Mouse (Mus musculus): ENCODE results near the gene Olfr806. TPM values are rescaled to one million over a fixed set of nuclear protein-coding genes. Genes with fewer than 3 reads are reported as not detected.

Gene Olfr806
- polyA plus RNA-seq (2012; rRNA removed) (not detected in 2 replicates), polyA plus RNA-seq (2014; fragmentation: Nextera tagmentation; extraction: Ambion mirVana) (not detected in 2 replicates)

- no peak within 1 kb of the TSS for H3K9ac ChIP-seq (replicated peaks)
- H3K4me3 ChIP-seq (ENCODE audit: insufficient read depth in 1 of 2, low read depth in 2 of 2, low read length in 2 of 2) = no peak within 1 kb of the TSS
- H3K9me3 ChIP-seq (ENCODE audit: control insufficient read depth, low read length) = no peaks in the 10 kb centered on the region
- DNase-seq (ENCODE audit: low read depth in 3 of 3, low spot score in 3 of 3) (no peak), ATAC-seq (ENCODE audit: insufficient read depth) (no peak)
- no peaks in the 10 kb centered on the region for H3K4me1 ChIP-seq (replicated peaks; ENCODE audit: control insufficient read depth in 2 of 2, insufficient read depth in 2 of 2, low read length in 1 of 2)
- TF ChIP-seq CTCF (IDR thresholded peaks at IDR 0.05; ENCODE audit: low read depth) (no peak), EP300 (IDR thresholded peaks at IDR 0.05; ENCODE audit: low read depth) (no peak)
- H3K27me3 ChIP-seq (ENCODE audit: control insufficient read depth, insufficient read depth, low read length) = no peaks in the 10 kb centered on the region
- H3K36me3 ChIP-seq (replicated peaks; ENCODE audit: control insufficient read depth, insufficient read depth, low read depth) = no peaks in the 10 kb centered on the region
- no peak within 1 kb of the TSS for H3K27ac ChIP-seq
- H3K4me2 ChIP-seq (ENCODE audit: low read depth) = no peak within 1 kb of the TSS
These were observed at the start of gene Olfr806 for GRCm38 (mm10) chr10:129741821-129742220. TSS of gene Olfr806 (minus strand) at chr10:129741921.

DNA sequence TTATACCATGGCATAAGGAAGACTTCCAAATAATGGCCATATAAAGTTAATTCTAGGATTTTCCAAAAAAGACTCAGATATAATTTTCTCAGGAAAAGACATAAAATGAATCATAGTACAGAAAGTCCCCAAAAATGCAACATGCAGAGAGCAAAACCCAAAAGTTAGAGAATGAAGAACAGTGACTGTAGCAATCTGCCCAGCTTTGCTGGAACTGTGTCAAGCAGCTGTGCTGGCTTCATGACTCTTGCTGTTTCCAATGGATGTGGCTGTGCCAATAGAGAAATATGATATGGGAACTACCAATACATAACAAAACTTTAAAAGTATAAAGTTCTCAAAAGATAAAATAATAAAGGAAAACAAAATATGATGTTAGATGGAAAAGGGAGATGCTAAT, 36.4 kb upstream of the Olfr806 start:
- Histone ChIP-seq H3K9me3 (ENCODE audit: control insufficient read depth, low read length) (no peaks in the 10 kb centered on the region), H3K4me3 (ENCODE audit: insufficient read depth in 1 of 2, low read depth in 2 of 2, low read length in 2 of 2) (no peak overlapping the region), H3K4me1 (replicated peaks; ENCODE audit: control insufficient read depth in 2 of 2, insufficient read depth in 2 of 2, low read length in 1 of 2) (no peaks in the 10 kb centered on the region), H3K36me3 (replicated peaks; ENCODE audit: control insufficient read depth, insufficient read depth, low read depth) (no peaks in the 10 kb centered on the region), H3K4me2 (ENCODE audit: low read depth) (no peak overlapping the region), H3K27me3 (ENCODE audit: control insufficient read depth, insufficient read depth, low read length) (no peaks in the 10 kb centered on the region), H3K9ac (replicated peaks) (no peak overlapping the region), H3K27ac (no peak overlapping the region)
- DNase-seq (ENCODE audit: low read depth in 3 of 3, low spot score in 3 of 3) (no peak), ATAC-seq (ENCODE audit: insufficient read depth) (no peak)
- TF ChIP-seq EP300 (IDR thresholded peaks at IDR 0.05; ENCODE audit: low read depth) = no peak
- no peak for TF ChIP-seq CTCF (IDR thresholded peaks at IDR 0.05; ENCODE audit: low read depth)

GRCm38 (mm10) chr10:129774338-129774737, 32.6 kb upstream of the Olfr806 start, which contains the start of gene Olfr809:
TSS of gene Olfr809 (plus strand) at chr10:129774638.
- no peaks in the 10 kb centered on the region for H3K36me3 ChIP-seq (replicated peaks; ENCODE audit: control insufficient read depth, insufficient read depth, low read depth)
- no peak within 1 kb of the TSS for H3K27ac ChIP-seq
- no peaks in the 10 kb centered on the region for H3K4me1 ChIP-seq (replicated peaks; ENCODE audit: control insufficient read depth in 2 of 2, insufficient read depth in 2 of 2, low read length in 1 of 2)
- H3K4me3 ChIP-seq (ENCODE audit: insufficient read depth in 1 of 2, low read depth in 2 of 2, low read length in 2 of 2) = no peak within 1 kb of the TSS
- no peaks in the 10 kb centered on the region for H3K9me3 ChIP-seq (ENCODE audit: control insufficient read depth, low read length)
- no peak within 1 kb of the TSS for H3K4me2 ChIP-seq (ENCODE audit: low read depth)
- TF ChIP-seq EP300 (IDR thresholded peaks at IDR 0.05; ENCODE audit: low read depth) (no peak), CTCF (IDR thresholded peaks at IDR 0.05; ENCODE audit: low read depth) (no peak)
- ATAC-seq (ENCODE audit: insufficient read depth) (no peak), DNase-seq (ENCODE audit: low read depth in 3 of 3, low spot score in 3 of 3) (no peak)
- no peak within 1 kb of the TSS for H3K9ac ChIP-seq (replicated peaks)
- no peaks in the 10 kb centered on the region for H3K27me3 ChIP-seq (ENCODE audit: control insufficient read depth, insufficient read depth, low read length)

DNA sequence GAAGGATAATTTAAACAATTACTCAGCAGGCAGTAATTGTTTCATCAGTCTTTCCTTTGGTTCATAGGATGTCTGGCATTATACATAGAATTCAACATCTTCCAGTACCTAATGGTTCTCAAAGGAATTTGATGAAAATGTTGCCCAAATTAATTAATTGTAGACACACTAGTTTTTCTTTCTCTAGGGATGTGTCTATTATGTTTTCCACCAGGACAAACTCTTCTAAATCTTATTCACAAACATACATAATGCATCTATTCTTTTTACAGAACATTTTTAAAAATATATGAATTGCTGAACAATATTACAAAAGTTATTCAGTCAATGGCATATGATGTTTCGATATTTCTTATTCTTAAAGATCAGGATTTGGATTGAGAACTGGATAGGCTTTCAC, 23.5 kb upstream of the Olfr806 start, which contains the start of gene Olfr808:
Olfr808 (plus strand) TSS at position 301 of the 400 bp plus-strand sequence.
- no peaks in the 10 kb centered on the region for H3K27me3 ChIP-seq (ENCODE audit: control insufficient read depth, insufficient read depth, low read length)
- no peak for DNase-seq (ENCODE audit: low read depth in 3 of 3, low spot score in 3 of 3)
- ATAC-seq (ENCODE audit: insufficient read depth) = no peak
- H3K4me2 ChIP-seq (ENCODE audit: low read depth) = no peak within 1 kb of the TSS
- no peak within 1 kb of the TSS for H3K4me3 ChIP-seq (ENCODE audit: insufficient read depth in 1 of 2, low read depth in 2 of 2, low read length in 2 of 2)
- H3K36me3 ChIP-seq (replicated peaks; ENCODE audit: control insufficient read depth, insufficient read depth, low read depth) = no peaks in the 10 kb centered on the region
- H3K9ac ChIP-seq (replicated peaks) = no peak within 1 kb of the TSS
- H3K9me3 ChIP-seq (ENCODE audit: control insufficient read depth, low read length) = no peaks in the 10 kb centered on the region
- TF ChIP-seq EP300 (IDR thresholded peaks at IDR 0.05; ENCODE audit: low read depth) (no peak), CTCF (IDR thresholded peaks at IDR 0.05; ENCODE audit: low read depth) (no peak)
- no peaks in the 10 kb centered on the region for H3K4me1 ChIP-seq (replicated peaks; ENCODE audit: control insufficient read depth in 2 of 2, insufficient read depth in 2 of 2, low read length in 1 of 2)
- no peak within 1 kb of the TSS for H3K27ac ChIP-seq
- 57% methylated on average over 1 of the region's 1 CpGs for WGBS (ENCODE audit: insufficient replicate concordance)

GRCm38 (mm10) chr10:129757693-129758092, 16.0 kb upstream of the Olfr806 start, which contains the start of gene Olfr807:
TSS of gene Olfr807 (minus strand) at chr10:129757793.
- Histone ChIP-seq H3K9me3 (ENCODE audit: control insufficient read depth, low read length) (no peaks in the 10 kb centered on the region), H3K9ac (replicated peaks) (no peak within 1 kb of the TSS), H3K36me3 (replicated peaks; ENCODE audit: control insufficient read depth, insufficient read depth, low read depth) (no peaks in the 10 kb centered on the region), H3K27ac (no peak within 1 kb of the TSS), H3K4me2 (ENCODE audit: low read depth) (no peak within 1 kb of the TSS), H3K27me3 (ENCODE audit: control insufficient read depth, insufficient read depth, low read length) (no peaks in the 10 kb centered on the region), H3K4me3 (ENCODE audit: insufficient read depth in 1 of 2, low read depth in 2 of 2, low read length in 2 of 2) (no peak within 1 kb of the TSS), H3K4me1 (replicated peaks; ENCODE audit: control insufficient read depth in 2 of 2, insufficient read depth in 2 of 2, low read length in 1 of 2) (no peaks in the 10 kb centered on the region)
- no peak for ATAC-seq (ENCODE audit: insufficient read depth)
- TF ChIP-seq EP300 (IDR thresholded peaks at IDR 0.05; ENCODE audit: low read depth) (no peak), CTCF (IDR thresholded peaks at IDR 0.05; ENCODE audit: low read depth) (no peak)
- WGBS (ENCODE audit: insufficient replicate concordance) = 58% methylated on average over 1 of the region's 1 CpGs
- DNase-seq (ENCODE audit: low read depth in 3 of 3, low spot score in 3 of 3) = no peak

All from liver, embryonic 14.5 days (tissue).